Mouse (Mus musculus): Measurements from ENCODE around the gene Siva1. TPM values are rescaled to one million over a fixed set of nuclear protein-coding genes. Genes with fewer than 3 reads are reported as not detected.

Siva1 gene
- polyA plus RNA-seq (2012; rRNA removed) = 71.8 and 74.1 TPM in 2 replicates

GRCm38 (mm10) chr12:112644180-112644854 lies at the start of gene Siva1:
TSS of gene Siva1 (plus strand) at chr12:112644679.

GRCm38 (mm10) chr12:112619686-112620353 lies 24.7 kb upstream of the Siva1 start, which contains the start of gene Adssl1:
TSS of gene Adssl1 (plus strand) at chr12:112620045.

GRCm38 (mm10) chr12:112674132-112675011 lies 29.9 kb downstream of the Siva1 start, which contains the start of gene Akt1:
TSS of gene Akt1 (minus strand) at chr12:112674884.

GRCm38 (mm10) chr12:112678555-112679026 lies 34.1 kb downstream of the Siva1 start, which contains the start of gene Zbtb42:
TSS of gene Zbtb42 (plus strand) at chr12:112678828.

Other genes with a start within 250 kb of the Siva1 start
- gene A530016L24Rik, start 155.2 kb upstream of the Siva1 start, polyA plus RNA-seq (2012; rRNA removed) = 0.02 and 0.03 TPM in 2 replicates
- 0.01 and 0.02 TPM in 2 replicates for gene Tmem179, start 127.9 kb upstream of the Siva1 start, polyA plus RNA-seq (2012; rRNA removed)
- gene Inf2, start 55.9 kb upstream of the Siva1 start, polyA plus RNA-seq (2012; rRNA removed) = 4.9 and 5.9 TPM in 2 replicates
- 4.8 and 6.0 TPM in 2 replicates for gene Adssl1, start 24.6 kb upstream of the Siva1 start, polyA plus RNA-seq (2012; rRNA removed)
- 34.6 and 41.3 TPM in 2 replicates for gene Akt1, start 30.2 kb downstream of the Siva1 start, polyA plus RNA-seq (2012; rRNA removed)
- 0.46 and 0.80 TPM in 2 replicates for gene Zbtb42, start 34.1 kb downstream of the Siva1 start, polyA plus RNA-seq (2012; rRNA removed)
- gene Cep170b, start 75.8 kb downstream of the Siva1 start, polyA plus RNA-seq (2012; rRNA removed) = 3.4 TPM in 2 replicates
- 8.9 and 14.4 TPM in 2 replicates for gene Pld4, start 116.0 kb downstream of the Siva1 start, polyA plus RNA-seq (2012; rRNA removed)
- gene Ahnak2, start 158.0 kb downstream of the Siva1 start, polyA plus RNA-seq (2012; rRNA removed) = 0.06 and 0.15 TPM in 2 replicates
- gene Clba1, start 164.3 kb downstream of the Siva1 start, polyA plus RNA-seq (2012; rRNA removed) = 0.16 and 0.19 TPM in 2 replicates
- gene Cdca4, start 184.7 kb downstream of the Siva1 start, polyA plus RNA-seq (2012; rRNA removed) = 37.9 and 43.0 TPM in 2 replicates
- 0.27 and 0.40 TPM in 2 replicates for gene Gpr132, start 223.5 kb downstream of the Siva1 start, polyA plus RNA-seq (2012; rRNA removed)

All from liver, embryonic 14 days (tissue).